Mouse (Mus musculus): ENCODE results near the gene Pcbp2. TPM values are rescaled to one million over a fixed set of nuclear protein-coding genes. Genes with fewer than 3 reads are reported as not detected.

The Pcbp2 gene
- total RNA-seq, 2 experiments from 2014 or later = 350 to 411 TPM

Other genes starting within 250 kb of the Pcbp2 start
- gene Itgb7, start 238.6 kb upstream of the Pcbp2 start, total RNA-seq (2021) = 1 to 10 TPM in 1 of 2 experiments, under 1 TPM in 1; 0.69 to 1.3 TPM
- 1 to 10 TPM; 9.3 to 9.9 TPM for gene Rarg, start 213.0 kb upstream of the Pcbp2 start, total RNA-seq (2021)
- gene Gm9918, start 200.0 kb upstream of the Pcbp2 start, total RNA-seq (2021) = not detected
- 10 to 100 TPM; 12.8 to 13.4 TPM for gene Mfsd5, start 191.1 kb upstream of the Pcbp2 start, total RNA-seq (2021)
- gene Espl1, start 174.3 kb upstream of the Pcbp2 start, total RNA-seq (2021) = under 1 TPM; 0.74 to 0.87 TPM
- 100 to 1,000 TPM; 189 to 216 TPM for gene Pfdn5, start 144.4 kb upstream of the Pcbp2 start, total RNA-seq (2021)
- gene Myg1, start 138.8 kb upstream of the Pcbp2 start, total RNA-seq (2021) = 10 to 100 TPM; 14.8 to 16.3 TPM
- 1 to 10 TPM; 4.3 to 7.3 TPM for gene Aaas, start 119.8 kb upstream of the Pcbp2 start, total RNA-seq (2021)
- gene Sp7, start 103.4 kb upstream of the Pcbp2 start, total RNA-seq (2021) = not detected
- gene Sp1, start 64.4 kb upstream of the Pcbp2 start, total RNA-seq (2021) = 10 to 100 TPM; 20.2 to 22.8 TPM
- gene Amhr2, start 25.2 kb upstream of the Pcbp2 start, total RNA-seq (2021) = 1 to 10 TPM; 9.1 to 10.0 TPM
- gene Prr13, start 11.5 kb upstream of the Pcbp2 start, total RNA-seq (2021) = 10 to 100 TPM; 13.4 to 13.7 TPM
- gene Gm10337, start 33.2 kb downstream of the Pcbp2 start, total RNA-seq (2021) = not detected
- 1 to 10 TPM; 1.6 to 1.9 TPM for gene Map3k12, start 46.5 kb downstream of the Pcbp2 start, total RNA-seq (2021)
- 10 to 100 TPM; 33.0 to 33.4 TPM for gene Tarbp2, start 47.7 kb downstream of the Pcbp2 start, total RNA-seq (2021)
- 1 to 10 TPM; 1.3 to 2.1 TPM for gene Npff, start 54.4 kb downstream of the Pcbp2 start, total RNA-seq (2021)
- gene Gm28047, start 154.5 kb downstream of the Pcbp2 start, total RNA-seq (2021) = 1 to 10 TPM in 1 of 2 experiments, not detected in 1; 1.6 TPM
- gene Atf7, start 154.9 kb downstream of the Pcbp2 start, total RNA-seq (2021) = 10 to 100 TPM; 42.7 to 50.3 TPM
- gene Atp5g2, start 201.8 kb downstream of the Pcbp2 start, total RNA-seq (2021) = 10 to 100 TPM; 12.7 to 29.6 TPM

Data from gastrocnemius, postnatal 36 days (tissue).